Comparison of ENCODE assay signal across 11 mouse cellular contexts in genomic region chr13:21033176-21033575, GRCm38 (mm10). TPM values are rescaled to one million over a fixed set of nuclear protein-coding genes. Genes with fewer than 3 reads are reported as not detected.
DNase-seq lines count a peak whose midpoint lies in the region; ATAC-seq and TF ChIP-seq lines count a peak whose summit lies in the region.
"Had no signal": no experiment of that assay in that cellular context is flagged by ENCODE, and none has a peak within 500 bp of the region (broad histone marks: within the 10 kb centered on the region; RNA-seq: fewer than 3 reads in every experiment).

No protein-coding gene starts in this region.

- H3K36me3 ChIP-seq in hindbrain, embryonic 12.5 days, result no peaks in the 10 kb centered on the region
- H3K36me3 ChIP-seq in midbrain, embryonic 15.5 days (replicated peaks), result no peaks in the 10 kb centered on the region
- H3K36me3 ChIP-seq: liver, embryonic 13.5 days had no signal

- no peak overlapping the region for H3K27ac ChIP-seq in hindbrain, embryonic 12.5 days
- no peak overlapping the region for H3K27ac ChIP-seq in midbrain, embryonic 15.5 days
- H3K27ac ChIP-seq: liver, embryonic 13.5 days had no signal

- no peaks in the 10 kb centered on the region for H3K27me3 ChIP-seq in hindbrain, embryonic 12.5 days
- no peaks in the 10 kb centered on the region for H3K27me3 ChIP-seq in midbrain, embryonic 15.5 days (replicated peaks)
- H3K27me3 ChIP-seq: liver, embryonic 13.5 days had no signal

- peak; percentile 6 for DNase-seq in adrenal gland, postnatal 25 days
- no peak for DNase-seq in adrenal gland, postnatal 4 days (ENCODE audit: low spot score in 2 of 2)
- peak; percentile 80 for DNase-seq in brain, embryonic 14.5 days (ENCODE audit: low read depth)
- no peak for DNase-seq in urinary bladder, postnatal 36 days (ENCODE audit: low spot score in 2 of 2)
- no peak for DNase-seq in adrenal gland, adult (ENCODE audit: inconsistent age in 2 of 2, low spot score in 1 of 2)
- DNase-seq: liver, embryonic 13.5 days; thymus, adult 2 months had no signal

- no peaks in the 10 kb centered on the region for H3K9me3 ChIP-seq in hindbrain, embryonic 12.5 days (replicated peaks)
- H3K9me3 ChIP-seq in midbrain, embryonic 15.5 days, result no peaks in the 10 kb centered on the region
- H3K9me3 ChIP-seq: liver, embryonic 13.5 days had no signal

- no peak overlapping the region for H3K4me3 ChIP-seq in hindbrain, embryonic 12.5 days
- no peak overlapping the region for H3K4me3 ChIP-seq in midbrain, embryonic 15.5 days
- H3K4me3 ChIP-seq: liver, embryonic 13.5 days had no signal

- peak; percentile 51 for TF ChIP-seq CTCF in brain, embryonic 14.5 days (IDR thresholded peaks at IDR 0.05; ENCODE audit: borderline replicate concordance, extremely low read depth, insufficient read depth, insufficient read length)

- no peaks in the 10 kb centered on the region for H3K4me1 ChIP-seq in hindbrain, embryonic 12.5 days
- H3K4me1 ChIP-seq in midbrain, embryonic 15.5 days, result no peaks in the 10 kb centered on the region
- H3K4me1 ChIP-seq: liver, embryonic 13.5 days had no signal

- no peak overlapping the region for H3K4me2 ChIP-seq in hindbrain, embryonic 12.5 days (replicated peaks)
- H3K4me2 ChIP-seq in midbrain, embryonic 15.5 days, result no peak overlapping the region
- H3K4me2 ChIP-seq: liver, embryonic 13.5 days had no signal

- peak; percentile 67; the same call in 1 of the 2 replicates for ATAC-seq in hindbrain, embryonic 12.5 days (ENCODE audit: low FRiP score)
- ATAC-seq in midbrain, embryonic 15.5 days (replicated peaks), result peak; percentile 75; the same call in 1 of the 2 replicates
- ATAC-seq in activated CD4-positive, CD25-positive, alpha-beta regulatory T cell, adult 4 months, result no peak

- 64% methylated on average over 3 of the region's 3 CpGs for WGBS in hindbrain, embryonic 12.5 days
- 44% methylated on average over 3 of the region's 3 CpGs for WGBS in midbrain, embryonic 15.5 days

- TF ChIP-seq POLR2A in brain, embryonic 14.5 days (IDR thresholded peaks at IDR 0.05; ENCODE audit: borderline replicate concordance, extremely low read depth, insufficient read depth, insufficient read length, poor library complexity, severe bottlenecking), result no peak

- H3K9ac ChIP-seq in hindbrain, embryonic 12.5 days, result no peak overlapping the region
- no peak overlapping the region for H3K9ac ChIP-seq in midbrain, embryonic 15.5 days
- H3K9ac ChIP-seq: liver, embryonic 13.5 days had no signal

RNA-seq across cellular contexts. Expression of gene Olfr1370, which starts 41.6 kb away (rescaled TPM):
- not detected in 2 replicates for total RNA-seq in adrenal gland, postnatal 25 days (2021)
- not detected for total RNA-seq in adrenal gland, postnatal 4 days (2021)
- polyA plus RNA-seq in brain, embryonic 14.5 days (2012; rRNA removed), result not detected in 2 replicates
- polyA plus RNA-seq in hindbrain, embryonic 12.5 days (2016; fragmentation: Nextera tagmentation; extraction: Ambion mirVana), result not detected in 2 replicates
- not detected in 2 replicates for polyA plus RNA-seq in midbrain, embryonic 15.5 days (2015; fragmentation: Nextera tagmentation; extraction: Ambion mirVana)
- not detected for polyA plus RNA-seq in activated CD4-positive, CD25-positive, alpha-beta regulatory T cell, adult 4 months (2017; shearing (Covaris generic))
- total RNA-seq: neutrophil, adult 5-6 weeks had no signal
- polyA plus RNA-seq: liver, embryonic 13.5 days had no signal

Comparison
In these comparisons a context has a peak if more than half of its experiments do, and no peak if none do; other contexts are left out.
1. DNase-seq: peak in adrenal gland, postnatal 25 days (single experiment) and brain, embryonic 14.5 days (single experiment); none in adrenal gland, postnatal 4 days (0 of 2), urinary bladder, postnatal 36 days (0 of 2) and adrenal gland, adult (0 of 2).